Mouse (Mus musculus): ENCODE measurements around the gene Gpi1. TPM values are rescaled to one million over a fixed set of nuclear protein-coding genes. Genes with fewer than 3 reads are reported as not detected.
"Not testable (repeated sequence)": the region's sequence is repeated elsewhere in the genome, so short reads cannot be mapped to it uniquely, and the experiment has no call there.

The Gpi1 gene
- polyA plus RNA-seq, 1 experiment from 2014 or later: 218 TPM

DNA sequence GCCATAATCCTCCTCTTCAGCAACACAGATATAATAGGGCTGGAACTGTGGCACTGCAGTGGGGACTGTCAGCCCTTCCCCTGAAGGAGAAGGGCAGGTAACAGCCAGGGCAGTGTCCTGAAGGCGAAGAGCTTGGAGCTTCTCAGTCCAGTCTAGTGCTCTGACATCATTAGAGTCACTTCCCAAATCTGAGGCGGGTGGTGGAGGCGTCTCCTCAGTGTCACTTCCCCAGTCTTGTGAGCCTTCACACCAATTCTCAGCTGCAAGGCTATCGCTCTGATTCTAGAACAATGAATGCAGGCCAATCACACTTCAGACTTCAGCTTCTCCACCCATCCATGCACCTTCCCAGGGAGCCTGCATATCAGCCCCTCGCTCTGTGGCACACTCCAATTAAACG lies 37.3 kb downstream of the Gpi1 start:
- Histone ChIP-seq H3K4me2 (ENCODE audit: low read depth, low read length) (no peak overlapping the region), H3K36me3 (replicated peaks; ENCODE audit: insufficient read depth, low read length) (peaks cover 24% of the 10 kb centered on the region), H3K27me3 (ENCODE audit: insufficient read depth, low read length) (no peaks in the 10 kb centered on the region), H3K9ac (replicated peaks) (no peak overlapping the region), H3K4me3 (ENCODE audit: low read depth, low read length) (no peak overlapping the region), H3K27ac (ENCODE audit: low read depth) (peak overlapping the region; percentile 26; the same call in 1 of the 2 replicates), H3K4me1 (ENCODE audit: insufficient read depth) (peaks cover 8% of the 10 kb centered on the region; the same call in 1 of the 2 replicates), H3K9me3 (ENCODE audit: low read length) (no peaks in the 10 kb centered on the region)
- no peak for ATAC-seq
- no peak for TF ChIP-seq CTCF (IDR thresholded peaks at IDR 0.05; ENCODE audit: low read depth)
- TF ChIP-seq EP300 (IDR thresholded peaks at IDR 0.05; ENCODE audit: low read depth): no peak
- DNase-seq: no peak
- WGBS (ENCODE audit: insufficient replicate concordance): 83% methylated on average over 6 of the region's 6 CpGs

DNA sequence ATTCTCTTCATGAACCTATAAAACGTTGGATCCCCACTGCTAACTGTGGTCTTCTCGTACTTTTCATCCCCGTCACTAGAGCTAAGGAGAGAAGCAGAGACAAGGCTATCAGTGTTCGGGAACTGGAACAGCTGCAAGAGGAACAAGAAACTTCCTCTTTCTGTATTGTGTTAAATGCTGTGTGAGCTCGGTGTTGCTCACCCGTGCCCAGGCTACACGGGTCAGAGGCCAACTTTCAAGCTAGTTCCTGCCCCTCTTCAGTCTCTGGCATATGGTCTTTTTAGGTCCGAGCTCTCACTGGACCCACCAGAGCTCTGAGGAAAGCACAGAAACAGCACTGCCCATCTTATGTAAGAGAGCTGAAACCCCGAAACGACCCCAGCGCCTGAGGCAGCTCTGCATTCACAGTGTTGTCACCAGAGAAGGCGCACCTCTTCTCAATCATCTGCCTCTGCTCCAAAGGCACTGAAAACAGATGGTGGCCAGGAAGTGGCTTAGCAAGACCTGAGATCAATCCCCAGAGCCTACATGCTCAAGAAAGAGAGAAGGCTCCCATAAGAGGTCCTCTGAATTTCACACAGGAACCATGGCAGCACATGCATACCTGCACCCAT lies 40.7 kb downstream of the Gpi1 start:
- H3K9ac ChIP-seq (replicated peaks): no peak overlapping the region
- TF ChIP-seq EP300 (IDR thresholded peaks at IDR 0.05; ENCODE audit: low read depth): no peak
- TF ChIP-seq CTCF (IDR thresholded peaks at IDR 0.05; ENCODE audit: low read depth): no peak
- 50% methylated on average over 12 of the region's 12 CpGs for WGBS (ENCODE audit: insufficient replicate concordance)
- H3K4me1 ChIP-seq (ENCODE audit: insufficient read depth): no peaks in the 10 kb centered on the region
- ATAC-seq (peak; percentile 50), DNase-seq (no peak)
- no peak overlapping the region for H3K4me2 ChIP-seq (ENCODE audit: low read depth, low read length)
- H3K36me3 ChIP-seq (replicated peaks; ENCODE audit: insufficient read depth, low read length): peaks cover 46% of the 10 kb centered on the region
- peak overlapping the region; percentile 67 for H3K27ac ChIP-seq (ENCODE audit: low read depth)
- H3K9me3 ChIP-seq (ENCODE audit: low read length): no peaks in the 10 kb centered on the region
- H3K27me3 ChIP-seq (ENCODE audit: insufficient read depth, low read length): no peaks in the 10 kb centered on the region
- no peak overlapping the region for H3K4me3 ChIP-seq (ENCODE audit: low read depth, low read length)

- H3K4me1 ChIP-seq (ENCODE audit: insufficient read depth): no peaks in the 10 kb centered on the region
- no peak overlapping the region for H3K9ac ChIP-seq (replicated peaks)
- no peaks in the 10 kb centered on the region for H3K9me3 ChIP-seq (ENCODE audit: low read length)
- WGBS (ENCODE audit: insufficient replicate concordance): 84% methylated on average over 3 of the region's 3 CpGs
- H3K4me3 ChIP-seq (ENCODE audit: low read depth, low read length): no peak overlapping the region
- H3K27ac ChIP-seq (ENCODE audit: low read depth): no peak overlapping the region
- TF ChIP-seq EP300 (IDR thresholded peaks at IDR 0.05; ENCODE audit: low read depth): no peak
- no peak for TF ChIP-seq CTCF (IDR thresholded peaks at IDR 0.05; ENCODE audit: low read depth)
- ATAC-seq (no peak), DNase-seq (no peak)
- H3K4me2 ChIP-seq (ENCODE audit: low read depth, low read length): no peak overlapping the region
- no peaks in the 10 kb centered on the region for H3K27me3 ChIP-seq (ENCODE audit: insufficient read depth, low read length)
- H3K36me3 ChIP-seq (replicated peaks; ENCODE audit: insufficient read depth, low read length): peaks cover 30% of the 10 kb centered on the region
Measured at GRCm38 (mm10) chr7:34183794-34184193, 46.3 kb downstream of the Gpi1 start.

DNA sequence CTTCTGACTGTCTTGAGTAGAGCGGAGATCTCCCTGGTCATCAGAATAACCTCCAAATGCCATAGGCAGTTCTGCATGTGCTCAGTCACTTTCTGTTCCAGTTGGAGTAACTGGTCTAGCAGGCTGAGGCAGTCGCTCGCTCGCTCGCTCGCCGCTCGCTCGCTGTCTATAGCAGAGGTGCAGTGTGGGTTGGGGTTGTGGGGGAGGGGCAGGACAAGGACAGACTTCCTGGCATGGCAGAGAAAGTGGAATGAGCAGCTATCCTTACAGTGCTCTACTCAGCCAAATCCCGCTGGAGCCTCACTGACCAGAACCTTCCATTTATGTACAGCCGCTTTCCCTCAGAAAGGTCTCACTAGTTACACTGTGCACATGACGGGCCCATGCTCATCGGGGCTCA lies 46.8 kb downstream of the Gpi1 start:
- Histone ChIP-seq H3K27ac (ENCODE audit: low read depth) (no peak overlapping the region), H3K27me3 (ENCODE audit: insufficient read depth, low read length) (no peaks in the 10 kb centered on the region), H3K9ac (replicated peaks) (no peak overlapping the region), H3K4me2 (ENCODE audit: low read depth, low read length) (no peak overlapping the region), H3K9me3 (ENCODE audit: low read length) (no peaks in the 10 kb centered on the region), H3K4me1 (ENCODE audit: insufficient read depth) (no peaks in the 10 kb centered on the region), H3K4me3 (ENCODE audit: low read depth, low read length) (no peak overlapping the region), H3K36me3 (replicated peaks; ENCODE audit: insufficient read depth, low read length) (peaks cover 27% of the 10 kb centered on the region)
- DNase-seq (no peak), ATAC-seq (no peak)
- TF ChIP-seq CTCF (IDR thresholded peaks at IDR 0.05; ENCODE audit: low read depth) (no peak), EP300 (IDR thresholded peaks at IDR 0.05; ENCODE audit: low read depth) (no peak)
- WGBS (ENCODE audit: insufficient replicate concordance): 91% methylated on average over 13 of the region's 13 CpGs

DNA sequence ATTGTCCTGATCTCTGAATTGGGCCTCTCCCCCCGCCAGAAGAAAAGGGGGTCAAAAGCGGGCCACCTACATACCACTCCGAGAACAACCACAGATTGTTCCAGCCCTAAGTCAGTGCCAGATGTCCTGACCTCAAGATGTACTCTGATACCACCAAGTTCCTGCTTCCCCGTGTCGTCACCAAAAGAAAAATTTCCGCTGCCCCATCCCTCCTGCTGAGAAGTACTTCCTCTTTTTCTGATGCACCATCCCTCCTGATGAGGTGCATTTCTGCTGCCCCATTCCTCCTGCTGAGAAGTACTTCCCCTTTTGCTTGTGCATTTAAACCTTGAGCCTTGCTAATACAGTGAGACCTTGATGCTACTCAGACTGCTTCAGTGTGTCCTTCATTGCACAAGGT lies 53.9 kb downstream of the Gpi1 start:
- DNase-seq; H3K4me2 ChIP-seq (ENCODE audit: low read depth, low read length); H3K27ac ChIP-seq (ENCODE audit: low read depth); ATAC-seq; H3K4me1 ChIP-seq (ENCODE audit: insufficient read depth); H3K9me3 ChIP-seq (ENCODE audit: low read length); H3K9ac ChIP-seq (replicated peaks); H3K27me3 ChIP-seq (ENCODE audit: insufficient read depth, low read length); H3K4me3 ChIP-seq (ENCODE audit: low read depth, low read length); H3K36me3 ChIP-seq (replicated peaks; ENCODE audit: insufficient read depth, low read length): not testable (repeated sequence)
- WGBS (ENCODE audit: insufficient replicate concordance): 86% methylated on average over 6 of the region's 6 CpGs

- H3K4me2 ChIP-seq (ENCODE audit: low read depth, low read length): no peak overlapping the region
- TF ChIP-seq EP300 (IDR thresholded peaks at IDR 0.05; ENCODE audit: low read depth) (no peak), CTCF (IDR thresholded peaks at IDR 0.05; ENCODE audit: low read depth) (peak; percentile 22; the same call in 1 of the 2 replicates)
- no peak overlapping the region for H3K4me3 ChIP-seq (ENCODE audit: low read depth, low read length)
- H3K9me3 ChIP-seq (ENCODE audit: low read length): no peaks in the 10 kb centered on the region
- 73% methylated on average over 1 of the region's 1 CpGs for WGBS (ENCODE audit: insufficient replicate concordance)
- no peak overlapping the region for H3K9ac ChIP-seq (replicated peaks)
- peaks cover 3% of the 10 kb centered on the region for H3K4me1 ChIP-seq (ENCODE audit: insufficient read depth)
- DNase-seq: no peak
- no peak for ATAC-seq
- no peaks in the 10 kb centered on the region for H3K27me3 ChIP-seq (ENCODE audit: insufficient read depth, low read length)
- no peak overlapping the region for H3K27ac ChIP-seq (ENCODE audit: low read depth)
- no peaks in the 10 kb centered on the region for H3K36me3 ChIP-seq (replicated peaks; ENCODE audit: insufficient read depth, low read length)
Measured at GRCm38 (mm10) chr7:34172251-34172650, 57.9 kb downstream of the Gpi1 start.
